In the genomic region with DNA sequence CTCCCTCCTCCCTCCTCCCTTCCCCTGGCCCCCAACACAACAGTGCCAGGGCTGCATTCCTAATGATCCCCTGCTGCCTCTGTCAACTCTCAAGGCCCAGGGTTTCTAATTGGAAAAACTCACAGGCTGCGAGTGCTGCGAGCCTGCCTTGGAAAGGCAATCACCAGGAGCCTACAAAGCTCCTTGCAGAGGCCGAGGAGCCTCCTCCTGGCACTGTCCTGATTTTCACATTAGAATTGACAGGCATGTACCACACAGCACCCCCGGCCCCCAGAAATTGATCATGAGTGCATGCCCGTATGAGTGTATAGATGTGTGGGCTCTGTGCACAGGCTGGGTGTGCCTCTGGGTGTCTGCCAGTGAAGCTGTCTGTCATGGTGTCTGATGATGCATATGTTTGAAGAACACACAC, we compare ENCODE assay signal across 8 mouse cellular contexts. TPM values are rescaled to one million over a fixed set of nuclear protein-coding genes. Genes with fewer than 3 reads are reported as not detected.
DNase-seq lines count a peak whose midpoint lies in the region; ATAC-seq lines count a peak whose summit lies in the region.

No protein-coding gene starts in this region.

- WGBS in midbrain, embryonic 15.5 days = 10% methylated on average over 5 of the region's 5 CpGs

- ATAC-seq in midbrain, embryonic 15.5 days (replicated peaks) = peak; percentile 81
- no peak for ATAC-seq in CD4-positive, CD25-positive, alpha-beta regulatory T cell, adult 4 months
- no peak for ATAC-seq in inflammation-experienced regulatory T-cells, adult 6 months

- H3K9ac ChIP-seq in midbrain, embryonic 15.5 days = no peak overlapping the region

- no peaks in the 10 kb centered on the region for H3K27me3 ChIP-seq in midbrain, embryonic 15.5 days (replicated peaks)

- H3K4me2 ChIP-seq in midbrain, embryonic 15.5 days = no peak overlapping the region

- H3K27ac ChIP-seq in midbrain, embryonic 15.5 days = peak overlapping the region; percentile 67

- H3K4me1 ChIP-seq in midbrain, embryonic 15.5 days = peaks cover 43% of the 10 kb centered on the region

- no peak overlapping the region for H3K4me3 ChIP-seq in midbrain, embryonic 15.5 days

- H3K36me3 ChIP-seq in midbrain, embryonic 15.5 days (replicated peaks) = no peaks in the 10 kb centered on the region

- no peaks in the 10 kb centered on the region for H3K9me3 ChIP-seq in midbrain, embryonic 15.5 days

- DNase-seq in brain, embryonic 18.5 days (ENCODE audit: low read depth, low spot score) = peak; percentile 46
- DNase-seq in forelimb bud, embryonic 11.5 days (ENCODE audit: low read depth, low spot score) = peak; percentile 69
- peak; percentile 48 to 56 for DNase-seq in layer of hippocampus, postnatal 25 days (ENCODE audit: extremely low spot score in 1 of 2, low spot score in 1 of 2)
- DNase-seq in adrenal gland, postnatal 25 days = no peak
- DNase-seq in adrenal gland, postnatal 14 days = no peak

RNA-seq across cellular contexts. Expression of a gene that starts 44.4 kb away (rescaled TPM):
- total RNA-seq in layer of hippocampus, postnatal 25 days (2021) = 10 to 100 TPM; 39.4 to 39.6 TPM
- polyA plus RNA-seq in midbrain, embryonic 15.5 days (2015; fragmentation: Nextera tagmentation; extraction: Ambion mirVana) = 11.1 and 12.5 TPM in 2 replicates
- not detected for polyA plus RNA-seq in CD4-positive, CD25-positive, alpha-beta regulatory T cell, adult 4 months (2017; shearing (Covaris generic))
- total RNA-seq in adrenal gland, postnatal 25 days (2021) = 0.18 and 0.38 TPM in 2 replicates
- polyA plus RNA-seq in inflammation-experienced regulatory T-cells, adult 6 months (2017; shearing (Covaris generic)) = not detected
- total RNA-seq in adrenal gland, postnatal 14 days (2021) = 0.48 and 0.49 TPM in 2 replicates

Comparison
In these comparisons a context has a peak if more than half of its experiments do, and no peak if none do; other contexts are left out.
1. DNase-seq: peak in brain, embryonic 18.5 days (single experiment), forelimb bud, embryonic 11.5 days (single experiment) and layer of hippocampus, postnatal 25 days (2 of 2); none in adrenal gland, postnatal 25 days (single experiment) and adrenal gland, postnatal 14 days (single experiment).
2. RNA of a gene that starts 44.4 kb away (total RNA-seq): 39.4 to 39.6 TPM in layer of hippocampus, postnatal 25 days; 0.48 to 0.49 TPM in adrenal gland, postnatal 14 days and 0.18 to 0.38 TPM in adrenal gland, postnatal 25 days; every median in the first group is over 10 times any median in the second.